Mouse (Mus musculus): ENCODE data around the gene Fam129a. TPM values are rescaled to one million over a fixed set of nuclear protein-coding genes. Genes with fewer than 3 reads are reported as not detected.

Gene Fam129a
- total RNA-seq, 4 experiments from 2014 or later: 5.7 to 11.8 (median 7.9) TPM

DNA sequence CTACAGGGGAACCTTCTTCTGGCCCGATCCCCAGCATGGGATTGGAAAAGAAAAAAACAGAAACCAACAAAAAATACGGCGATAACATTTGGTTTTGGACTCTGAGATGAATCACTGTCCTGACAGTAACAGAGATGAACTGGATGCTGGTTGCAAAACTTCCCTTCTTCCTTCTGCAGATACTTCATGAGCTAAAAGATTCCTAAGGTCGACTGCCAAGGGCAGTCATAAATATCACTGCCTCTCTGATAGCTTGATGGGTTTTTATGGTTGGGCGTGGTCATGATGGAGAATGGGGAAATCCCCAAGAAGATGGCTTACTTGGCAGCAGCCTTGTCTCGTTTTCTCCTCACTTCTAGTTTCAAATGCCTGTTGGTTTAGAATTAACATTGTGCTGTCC, 92.0 kb downstream of the Fam129a start:
- DNase-seq (ENCODE audit: low spot score in 2 of 2): no peak

- no peak for DNase-seq (ENCODE audit: low spot score in 2 of 2)
Measured at GRCm38 (mm10) chr1:151664384-151664783, 93.4 kb downstream of the Fam129a start.

GRCm38 (mm10) chr1:151664837-151665431, 93.9 kb downstream of the Fam129a start:
- DNase-seq (ENCODE audit: low spot score in 2 of 2): no peak

DNA sequence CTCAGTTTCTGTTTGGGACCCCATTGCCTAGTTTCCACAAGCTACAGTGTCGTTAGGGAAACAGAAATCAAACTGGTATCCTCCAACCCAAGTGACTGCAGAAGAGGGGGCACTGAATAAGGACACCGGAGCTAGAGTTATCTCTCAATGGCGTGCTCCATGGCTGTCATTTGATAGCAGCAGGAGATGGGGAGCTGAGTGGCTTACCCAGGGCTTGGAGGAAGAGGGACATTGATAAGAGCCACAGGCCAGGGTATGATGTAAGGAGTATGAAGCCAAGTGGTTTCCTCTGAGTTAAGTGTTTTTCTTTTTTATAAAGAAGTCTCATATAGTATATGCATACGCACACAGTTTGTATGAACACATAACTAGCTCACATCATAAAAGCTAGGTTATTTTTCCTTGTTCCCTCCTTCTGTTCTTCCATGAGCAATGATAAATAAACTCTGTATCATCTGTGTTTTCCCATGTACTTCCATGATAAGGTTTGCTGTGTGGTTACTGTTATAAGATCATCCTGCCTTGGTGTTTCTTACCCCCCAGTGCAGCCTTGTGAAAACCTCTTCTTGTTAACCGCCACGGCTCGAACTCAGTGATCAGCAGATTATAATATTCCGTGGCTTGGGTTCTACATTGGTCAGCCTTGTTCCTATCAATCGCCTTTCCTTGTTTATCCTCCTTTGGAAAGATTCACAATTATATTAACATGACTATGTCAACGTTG, 96.5 kb downstream of the Fam129a start:
- no peak for DNase-seq (ENCODE audit: low spot score in 2 of 2)

DNA sequence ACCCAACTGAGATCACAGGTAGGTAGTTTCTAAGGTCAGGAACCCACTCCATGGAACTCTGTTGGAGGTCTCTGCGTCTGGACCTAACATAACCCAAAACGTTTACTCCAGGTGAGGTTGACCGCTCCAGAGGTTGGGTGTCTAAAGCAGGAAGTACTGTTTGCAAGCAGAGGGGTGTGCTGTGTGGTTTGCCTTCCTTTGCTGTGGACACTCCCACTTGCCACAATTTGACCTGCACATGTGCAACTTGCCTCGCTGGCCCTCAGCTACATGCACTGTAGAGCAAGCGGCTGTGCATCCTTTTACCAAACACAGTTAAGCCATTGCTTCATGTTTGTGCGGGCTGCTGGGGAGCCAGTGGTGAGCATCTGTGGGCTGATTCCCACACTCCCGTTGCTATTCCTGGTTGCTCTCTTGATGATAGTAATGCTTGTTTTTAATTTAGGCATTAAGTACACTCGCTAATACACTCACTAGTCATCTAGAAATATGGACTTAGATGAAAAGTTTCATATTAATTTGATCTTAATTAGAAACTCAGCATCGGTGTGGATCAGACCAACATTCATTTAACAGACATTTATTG, 99.1 kb downstream of the Fam129a start:
- DNase-seq (ENCODE audit: low spot score in 2 of 2): no peak

GRCm38 (mm10) chr1:151675684-151676083, 104.7 kb downstream of the Fam129a start:
- DNase-seq (ENCODE audit: low spot score in 2 of 2): no peak

DNA sequence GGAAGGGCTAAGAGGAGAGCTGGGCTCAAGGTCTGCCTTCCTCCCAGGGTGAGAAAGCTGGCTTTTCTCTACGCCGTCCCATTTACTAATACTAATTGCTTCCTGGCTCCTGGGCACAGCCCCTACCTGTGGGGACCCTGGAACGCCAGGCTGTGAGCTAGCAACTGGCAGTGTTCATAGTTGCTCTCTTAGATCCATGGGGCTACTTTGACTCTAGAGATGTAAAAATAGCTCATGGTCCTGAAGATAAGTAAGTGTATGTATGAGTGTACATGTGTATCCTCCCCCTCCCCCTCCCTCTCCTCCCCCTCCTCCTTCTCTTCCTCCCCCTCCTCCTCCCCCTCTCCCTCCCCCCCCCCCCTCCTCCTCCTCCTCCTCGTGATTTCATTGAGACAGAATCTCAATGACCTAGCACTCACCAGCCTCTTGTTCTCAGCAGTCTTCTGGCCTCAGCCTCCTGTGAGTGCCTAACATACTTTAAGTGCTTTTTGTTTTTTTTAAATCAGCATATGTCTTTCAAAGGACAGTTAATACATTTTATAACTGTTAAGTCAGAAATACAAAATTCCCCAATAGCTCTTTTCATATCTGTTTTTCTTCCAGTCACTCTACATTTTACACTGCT, 106.3 kb downstream of the Fam129a start:
- no peak for DNase-seq (ENCODE audit: low spot score in 2 of 2)

- DNase-seq (ENCODE audit: low spot score in 2 of 2): no peak
Measured at GRCm38 (mm10) chr1:151677975-151678374, 107.0 kb downstream of the Fam129a start.

- DNase-seq (ENCODE audit: low spot score in 2 of 2): no peak
Measured at GRCm38 (mm10) chr1:151679153-151679552, 108.2 kb downstream of the Fam129a start.

DNA sequence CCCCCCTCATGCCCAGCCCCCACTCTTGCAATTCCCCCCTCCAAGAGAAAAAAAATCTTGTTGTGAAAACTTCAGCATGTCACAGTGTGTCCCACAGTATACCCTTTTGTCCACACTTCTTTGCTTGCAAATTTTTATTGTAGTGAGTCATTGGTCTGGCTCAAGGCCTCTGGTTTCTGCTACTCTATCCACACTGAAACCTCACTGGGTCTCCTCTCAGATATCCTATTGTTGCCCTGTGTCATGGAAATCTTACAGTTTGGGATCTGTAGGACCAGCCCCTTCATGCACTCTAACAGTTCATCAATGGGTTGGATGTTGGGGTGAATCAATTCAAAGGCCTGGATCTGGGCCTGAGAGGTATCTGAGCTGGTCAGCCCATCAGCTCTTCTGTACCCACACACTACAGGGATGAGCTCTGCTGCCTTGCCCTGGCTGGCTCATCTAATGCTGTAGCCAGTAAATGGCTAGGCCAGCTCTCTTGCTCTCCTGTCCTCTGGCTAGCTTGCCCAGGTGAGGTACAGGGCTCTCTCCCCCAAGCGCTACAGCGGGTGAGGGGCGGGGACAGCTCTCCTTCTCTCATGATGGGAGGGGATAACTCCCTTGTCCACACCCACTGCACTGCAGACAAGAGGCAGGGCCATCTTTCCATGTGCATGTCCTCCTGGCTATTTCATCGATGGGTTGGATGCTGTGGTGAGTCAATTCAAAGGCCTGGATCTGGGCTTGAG, 109.1 kb downstream of the Fam129a start:
- no peak for DNase-seq (ENCODE audit: low spot score in 2 of 2)

- DNase-seq (ENCODE audit: low spot score in 2 of 2): no peak
Measured at GRCm38 (mm10) chr1:151680971-151681370, 110.0 kb downstream of the Fam129a start.

DNA sequence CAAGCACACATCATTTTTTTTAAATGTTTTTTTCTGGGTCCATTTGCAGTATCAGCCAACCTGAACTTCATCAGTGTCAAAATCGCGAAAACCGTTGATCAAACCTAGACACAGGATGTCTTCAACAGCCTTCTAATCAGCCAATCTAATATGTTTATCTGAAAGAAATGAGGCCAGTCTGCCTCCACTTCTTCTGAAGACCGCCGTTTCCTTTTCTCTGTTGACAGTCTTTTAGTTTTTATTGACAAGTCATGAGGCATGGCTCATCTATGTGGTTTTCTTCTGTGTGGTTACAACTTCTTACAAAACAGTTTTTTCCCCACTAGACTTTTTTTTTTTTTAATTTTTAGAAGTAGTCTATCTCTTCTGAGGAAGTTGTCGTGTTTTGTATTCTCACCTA, 111.9 kb downstream of the Fam129a start:
- no peak for DNase-seq (ENCODE audit: low spot score in 2 of 2)

- DNase-seq (ENCODE audit: low spot score in 2 of 2): peak; percentile 35 to 65
Measured at GRCm38 (mm10) chr1:151684451-151684892, 113.5 kb downstream of the Fam129a start.

DNA sequence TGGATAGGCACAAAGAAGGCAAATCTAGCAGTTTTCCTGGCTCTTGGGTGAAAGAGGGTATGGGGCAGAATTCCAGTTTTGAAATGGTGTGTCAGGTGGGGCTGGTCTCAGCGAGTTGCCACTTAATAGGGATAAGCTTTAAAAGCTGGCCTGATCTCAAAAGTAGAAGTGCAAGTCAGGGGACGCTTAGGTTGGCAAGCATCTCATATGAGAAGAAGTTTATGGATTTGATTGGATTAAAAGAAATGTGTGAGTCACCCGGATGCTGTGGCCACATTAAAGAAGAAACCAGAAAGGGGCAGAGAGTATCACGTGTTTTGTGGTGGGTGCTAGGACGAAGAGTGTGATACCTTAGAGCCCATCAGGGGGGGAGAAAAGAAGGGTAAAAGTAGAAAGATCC, 114.0 kb downstream of the Fam129a start:
- DNase-seq (ENCODE audit: low spot score in 2 of 2): no peak

- no peak for DNase-seq (ENCODE audit: low spot score in 2 of 2)
Measured at GRCm38 (mm10) chr1:151685666-151686309, 114.8 kb downstream of the Fam129a start.

DNA sequence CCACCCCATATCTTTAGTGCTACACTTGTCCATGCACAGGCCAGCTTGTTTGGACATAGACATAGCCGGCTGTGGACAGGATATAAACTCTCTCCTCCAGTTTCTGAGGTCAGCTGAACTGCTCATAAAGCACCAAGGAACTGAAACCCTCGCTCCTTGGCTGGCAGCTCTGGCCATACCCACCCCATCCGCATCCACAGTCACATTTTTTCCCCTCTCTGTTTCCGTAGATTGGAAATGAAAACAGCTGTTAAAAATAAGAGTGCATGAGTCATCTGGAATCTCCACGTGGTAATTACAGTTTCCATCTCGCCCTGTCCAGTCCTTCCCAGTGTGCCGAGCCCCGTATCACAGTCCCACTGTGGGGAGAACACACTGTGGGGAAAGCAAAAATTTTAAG, 115.7 kb downstream of the Fam129a start:
- peak; percentile 24 to 28 for DNase-seq (ENCODE audit: low spot score in 2 of 2)

GRCm38 (mm10) chr1:151689032-151689431, 118.0 kb downstream of the Fam129a start:
- DNase-seq (ENCODE audit: low spot score in 2 of 2): no peak

DNA sequence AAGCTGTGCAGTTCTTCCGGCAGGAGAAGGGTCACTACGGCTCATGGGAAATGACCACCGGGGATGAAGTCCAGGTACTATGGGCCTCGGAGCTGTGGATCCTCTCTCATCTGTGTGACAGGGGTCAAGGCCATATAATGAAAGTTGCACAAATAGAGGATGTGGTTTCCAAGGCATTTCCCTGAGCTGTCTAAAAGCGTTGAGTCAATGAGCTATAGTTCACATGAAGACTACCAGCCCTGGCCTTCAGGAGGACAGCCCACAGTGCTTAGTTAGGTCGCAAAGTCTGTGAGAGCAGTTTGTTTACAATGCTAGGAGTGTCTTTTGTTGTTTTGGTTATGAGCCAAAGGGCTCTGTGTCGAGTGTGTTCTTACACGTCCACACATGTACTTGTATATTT, 118.6 kb downstream of the Fam129a start:
- no peak for DNase-seq (ENCODE audit: low spot score in 2 of 2)

GRCm38 (mm10) chr1:151690061-151690460, 119.1 kb downstream of the Fam129a start:
- no peak for DNase-seq (ENCODE audit: low spot score in 2 of 2)

DNA sequence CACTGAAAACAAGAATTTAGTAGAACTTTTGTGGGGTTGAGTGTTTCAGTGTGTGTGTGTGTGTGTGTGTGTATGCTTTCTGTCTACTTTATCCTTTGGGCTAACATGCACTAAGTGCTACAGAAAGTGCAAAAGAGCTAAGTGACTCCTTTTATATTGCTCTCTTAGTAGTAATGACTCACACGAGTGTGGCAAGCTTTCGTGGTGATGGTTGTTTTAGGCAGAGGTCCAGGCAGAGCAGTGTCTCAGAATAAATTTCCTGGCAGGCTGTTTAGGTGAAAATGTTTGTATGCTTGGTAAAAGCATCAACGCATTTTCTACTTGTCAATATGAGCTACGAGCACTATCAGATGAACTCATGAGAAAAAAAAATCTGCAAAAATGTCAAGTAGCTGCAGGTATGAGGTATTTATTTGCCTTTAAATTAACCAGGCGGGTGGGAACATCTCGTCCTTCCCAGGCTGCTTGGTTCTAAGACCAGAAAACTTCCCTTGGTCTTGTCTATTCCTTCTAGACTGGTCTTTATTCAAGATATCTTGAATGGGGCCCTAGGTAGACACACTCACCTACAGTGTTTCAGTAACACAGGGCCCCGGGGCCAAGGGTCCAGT, 119.7 kb downstream of the Fam129a start:
- no peak for DNase-seq (ENCODE audit: low spot score in 2 of 2)

DNA sequence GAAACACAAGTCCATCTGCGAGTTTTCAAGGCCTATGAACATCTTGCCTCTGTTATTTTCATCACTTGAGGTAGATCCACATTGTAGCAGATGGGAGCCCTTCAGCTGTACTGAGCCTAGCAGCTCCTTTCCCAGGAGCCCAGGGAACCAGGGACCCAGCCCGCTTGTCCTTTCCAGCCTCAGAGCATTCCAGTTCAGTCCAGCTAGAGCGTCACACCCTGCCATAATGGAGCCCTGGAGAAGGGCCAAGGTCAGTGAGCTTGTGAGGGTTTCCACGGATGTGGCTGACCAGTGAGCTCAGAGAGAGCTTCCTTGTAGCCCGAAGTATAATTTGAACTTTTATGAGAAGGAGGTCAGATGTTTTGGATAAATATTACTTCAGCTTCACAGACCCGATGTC, 121.9 kb downstream of the Fam129a start:
- DNase-seq (ENCODE audit: low spot score in 2 of 2): peak; percentile 74 to 78

Data from gastrocnemius, adult 8-10 months (tissue).